Mouse (Mus musculus): ENCODE data around the gene Cd81.

- TF ChIP-seq CTCF (conservative IDR thresholded peaks at IDR 0.05; ENCODE audit: insufficient read depth, insufficient read length, low read depth, low read length) (no peak), POLR2A (IDR thresholded peaks at IDR 0.05; ENCODE audit: low read depth, low read length) (no peak)
These were observed 5.7 kb downstream of the Cd81 start for GRCm38 (mm10) chr7:143058221-143058697.
